Mouse (Mus musculus) frontal cortex, postnatal 36 days (tissue): ENCODE data around the gene Inca1.

Experiments used
- DNase-seq, 2 experiments: peaks; one replicate each; pipeline ENCODE4 v3.0.0; 2022; ENCODE audit warnings: low spot score in 2 of 2

The Inca1 gene

GRCm38 (mm10) chr11:70669582-70670345, 30.2 kb downstream of the Inca1 start:
- DNase-seq = peak; percentile 59 to 62

- peak; percentile 97 to 99 for DNase-seq
These were observed 31.0 kb downstream of the Inca1 start, which contains the start of gene Spag7 for GRCm38 (mm10) chr11:70668771-70669505. Spag7 (minus strand) TSS chr11:70669416.

GRCm38 (mm10) chr11:70668335-70668770, 31.6 kb downstream of the Inca1 start:
- no peak for DNase-seq

GRCm38 (mm10) chr11:70667271-70668150, 32.4 kb downstream of the Inca1 start:
- DNase-seq = no peak

- DNase-seq = no peak
These were observed 33.3 kb downstream of the Inca1 start for GRCm38 (mm10) chr11:70666687-70667086.

- no peak for DNase-seq
These were observed 35.2 kb downstream of the Inca1 start for GRCm38 (mm10) chr11:70664741-70665140.

- no peak for DNase-seq
These were observed 36.0 kb downstream of the Inca1 start for GRCm38 (mm10) chr11:70663957-70664356.

GRCm38 (mm10) chr11:70663101-70663500, 36.9 kb downstream of the Inca1 start:
- DNase-seq = no peak

- DNase-seq = no peak
These were observed 39.4 kb downstream of the Inca1 start for GRCm38 (mm10) chr11:70660571-70660970.

- no peak for DNase-seq
These were observed 41.0 kb downstream of the Inca1 start for GRCm38 (mm10) chr11:70658942-70659341.

- DNase-seq = no peak
These were observed 41.4 kb downstream of the Inca1 start for GRCm38 (mm10) chr11:70658521-70658920.

GRCm38 (mm10) chr11:70657991-70658390, 42.0 kb downstream of the Inca1 start:
- DNase-seq = no peak

- no peak for DNase-seq
These were observed 42.4 kb downstream of the Inca1 start for GRCm38 (mm10) chr11:70657573-70657972.

- DNase-seq = no peak
These were observed 43.0 kb downstream of the Inca1 start, which contains the start of gene Eno3 for GRCm38 (mm10) chr11:70656964-70657363. Eno3 (plus strand) TSS chr11:70657202.

GRCm38 (mm10) chr11:70656456-70656927, 43.5 kb downstream of the Inca1 start:
- DNase-seq = no peak

GRCm38 (mm10) chr11:70655571-70656455, 44.1 kb downstream of the Inca1 start:
- DNase-seq = no peak

- peak; percentile 69 to 77 for DNase-seq
These were observed 44.9 kb downstream of the Inca1 start for GRCm38 (mm10) chr11:70654923-70655570.

GRCm38 (mm10) chr11:70654198-70654922, 45.6 kb downstream of the Inca1 start, which contains the start of gene Pfn1:
Pfn1 (minus strand) TSS chr11:70654644.
- DNase-seq = peak; percentile 57 to 69
